Mouse (Mus musculus) yolk sac, embryonic 10.5 days (tissue): ENCODE results near the gene Aknad1.

ENCODE experiments used
- DNase-seq: peaks from one replicate; pipeline ENCODE4 v3.0.0-alpha.2; 2017; ENCODE audit warnings: low spot score

Aknad1 gene

DNA sequence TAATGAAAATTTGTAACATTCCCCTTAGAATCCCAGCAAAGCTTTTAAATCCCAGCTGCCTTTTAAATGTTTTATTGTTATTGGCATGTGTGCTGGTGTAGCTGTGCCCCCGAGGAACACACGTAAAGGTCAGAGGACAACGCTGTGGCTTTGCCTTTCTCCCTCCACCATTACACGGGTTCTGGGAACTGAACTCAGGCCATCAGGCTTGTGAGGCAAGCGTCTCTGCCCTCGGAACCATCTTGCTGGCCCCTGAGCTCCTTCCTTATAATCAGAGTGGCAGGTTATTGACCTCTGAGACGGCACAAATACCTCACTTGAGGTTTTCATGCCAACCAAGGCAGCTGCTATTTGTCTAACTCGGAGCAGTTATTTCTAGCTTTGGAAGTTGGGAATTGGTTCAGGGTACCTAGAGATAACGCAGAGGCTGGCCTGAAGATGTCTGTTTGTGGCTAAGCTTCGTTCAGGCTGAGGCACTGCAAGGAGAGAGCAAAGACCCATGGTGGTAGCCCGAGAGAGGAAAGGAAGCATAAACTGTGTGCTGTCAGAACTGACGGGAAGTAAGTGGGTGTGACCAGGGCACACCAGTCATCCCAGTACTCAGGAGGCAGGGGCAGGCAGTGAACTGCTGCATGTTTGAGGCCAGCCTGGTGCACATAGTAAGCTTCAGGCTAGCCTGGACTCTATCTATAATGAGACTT is 48.4 kb downstream of the Aknad1 start:
- no peak for DNase-seq

DNA sequence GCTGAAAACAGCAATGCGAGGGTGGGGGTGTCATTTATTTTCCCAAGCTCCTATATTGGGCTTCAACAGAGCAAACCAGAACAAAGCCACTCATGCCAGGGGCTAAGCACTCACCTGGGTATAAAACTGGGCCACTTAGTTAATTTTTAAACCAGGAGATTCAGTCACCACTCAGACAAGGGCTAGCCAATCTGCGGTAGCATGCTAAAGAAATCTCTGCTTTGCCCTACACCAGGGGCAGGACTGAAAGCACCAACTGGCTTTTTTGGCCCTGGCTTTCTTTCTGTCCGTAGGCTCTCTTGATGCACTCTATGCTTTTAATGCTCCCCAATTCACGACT is 49.0 kb downstream of the Aknad1 start:
- no peak for DNase-seq

DNA sequence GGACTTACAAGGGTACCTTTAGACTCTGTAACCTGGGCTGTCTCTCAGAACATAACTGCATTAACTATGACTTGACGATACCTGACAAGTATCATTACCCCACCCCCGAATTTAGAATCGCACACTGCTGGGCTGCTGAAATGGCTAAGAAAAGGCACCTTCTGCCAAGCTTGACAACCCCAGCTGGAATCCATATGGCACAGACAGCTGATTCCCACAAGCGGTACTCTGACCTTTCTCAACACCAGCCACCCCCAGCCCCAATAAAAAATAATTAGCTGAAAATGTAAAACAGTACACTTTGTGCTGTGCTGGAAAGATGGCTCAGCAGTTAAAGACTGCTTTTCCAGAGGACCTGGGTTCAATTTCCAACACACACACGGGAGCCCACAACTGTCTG is 49.8 kb downstream of the Aknad1 start:
- no peak for DNase-seq

DNA sequence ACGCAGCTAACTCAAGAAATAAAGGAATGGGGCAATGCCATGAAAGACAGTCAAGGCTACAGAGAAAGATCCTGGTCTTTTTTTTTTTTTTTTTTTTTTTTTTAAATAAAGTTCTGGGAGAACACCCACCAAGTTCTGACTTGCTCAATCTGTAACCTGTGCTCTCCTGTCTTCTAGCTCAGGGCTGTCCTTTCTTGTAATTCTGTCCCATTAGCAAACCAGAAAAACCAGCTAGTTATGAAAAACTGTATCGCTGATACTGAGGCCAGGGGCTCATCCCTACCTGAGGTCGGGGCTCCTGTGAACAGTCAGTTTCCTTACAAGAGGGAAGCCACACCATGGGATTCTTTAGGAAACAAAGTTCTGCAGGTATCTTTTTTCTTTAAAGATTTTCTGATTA is 51.0 kb downstream of the Aknad1 start:
- no peak for DNase-seq

DNA sequence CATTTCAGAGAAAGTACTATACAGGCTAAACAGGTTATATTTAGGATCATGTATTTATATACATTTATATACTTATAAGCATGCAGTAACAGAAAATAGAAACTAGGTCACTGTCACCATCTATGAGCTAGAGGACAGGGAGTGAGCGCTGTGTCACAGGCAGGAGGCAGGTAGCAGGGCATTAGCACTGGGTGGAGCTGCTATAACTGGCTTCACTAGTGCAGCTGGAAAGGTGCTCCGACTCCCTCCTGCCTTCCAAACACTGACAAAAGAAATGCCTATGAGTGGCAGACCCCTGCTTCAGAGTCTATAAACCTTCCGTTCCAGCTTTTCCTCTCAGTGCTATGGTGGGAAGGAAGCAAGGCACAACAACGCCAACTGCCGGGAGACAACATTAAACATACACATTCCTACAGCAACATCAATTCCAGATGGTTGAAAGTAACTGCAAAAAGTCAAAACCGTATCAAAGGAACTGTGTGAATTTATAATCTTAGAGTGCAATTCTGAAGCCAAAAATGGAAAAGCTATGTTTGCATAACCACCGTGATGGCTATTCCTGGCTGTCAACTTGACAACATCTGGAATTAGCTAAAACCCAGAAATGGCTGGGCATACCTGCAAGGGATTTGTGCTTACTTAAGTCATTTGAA is 51.7 kb downstream of the Aknad1 start:
- no peak for DNase-seq

DNA sequence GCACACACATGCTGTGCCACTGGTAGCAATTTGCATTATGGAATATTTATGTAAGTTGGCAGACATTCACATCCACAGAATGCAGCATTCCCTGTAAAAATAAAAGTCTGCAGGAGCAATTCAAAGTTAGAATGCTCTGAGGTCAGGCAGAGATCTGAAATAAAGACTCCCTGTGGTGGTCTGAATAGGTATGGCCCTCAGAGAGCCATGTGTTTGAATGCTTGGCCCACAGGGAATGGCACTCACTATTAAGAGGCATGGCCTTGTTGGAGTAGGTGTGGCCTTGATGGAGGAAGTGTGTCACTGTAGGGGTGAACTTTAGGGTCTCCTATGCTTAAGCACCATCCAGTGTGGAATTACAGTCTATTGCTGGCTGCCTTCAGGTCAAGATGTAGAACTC is 53.0 kb downstream of the Aknad1 start:
- DNase-seq: no peak

DNA sequence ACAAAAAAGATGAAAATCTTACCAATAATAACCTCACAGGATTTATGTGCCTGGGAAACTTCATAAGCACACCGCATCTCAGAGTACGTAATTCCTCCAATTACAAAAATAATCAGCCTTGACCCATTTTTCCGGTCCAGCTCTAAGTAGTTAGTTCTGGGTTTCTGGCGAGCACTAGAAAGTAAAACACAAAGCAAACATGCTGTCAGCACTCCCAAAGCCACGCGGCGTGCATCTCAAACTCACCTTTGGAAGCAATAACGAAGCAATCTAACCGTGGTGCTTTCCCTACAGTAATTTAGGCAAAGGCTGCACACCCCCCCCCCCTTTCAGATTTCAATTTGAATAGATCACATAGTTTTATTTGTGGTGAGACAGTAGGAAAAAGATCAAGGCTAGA is 55.3 kb downstream of the Aknad1 start:
- DNase-seq: no peak

DNA sequence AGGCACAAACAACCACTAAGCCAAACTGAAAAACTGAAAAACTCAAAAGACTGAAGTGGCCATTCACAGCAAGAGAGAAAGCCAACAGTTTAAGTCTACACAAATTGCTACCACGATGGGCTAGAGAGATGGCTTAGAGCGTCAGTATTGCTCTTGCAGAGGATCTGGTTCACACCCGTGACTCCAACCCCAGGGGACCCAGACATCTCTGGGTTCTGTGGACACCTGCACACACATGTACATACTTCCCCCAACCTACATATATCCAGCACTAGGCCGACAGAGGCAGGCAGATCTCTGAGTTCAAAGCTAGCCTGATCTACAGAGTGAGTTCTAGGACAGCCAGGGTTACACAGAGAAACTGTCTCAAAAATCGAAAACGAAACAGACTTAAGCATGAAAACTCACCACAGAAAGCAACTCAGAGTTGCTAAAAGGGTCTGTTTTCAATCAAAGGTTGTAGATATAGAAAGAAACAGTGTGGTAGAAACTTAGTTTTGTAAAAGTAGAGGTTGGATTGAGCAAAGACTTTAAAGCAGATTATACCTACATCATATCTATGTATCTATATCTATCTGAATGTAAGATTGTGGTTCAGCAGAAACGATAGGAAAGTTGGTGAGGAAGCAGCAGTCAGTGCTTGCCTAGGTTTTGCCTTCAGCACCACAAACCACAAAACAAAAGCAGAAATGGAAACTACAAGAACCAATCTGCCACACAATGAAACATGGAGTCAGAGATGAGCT is 56.3 kb downstream of the Aknad1 start:
- DNase-seq: no peak

DNA sequence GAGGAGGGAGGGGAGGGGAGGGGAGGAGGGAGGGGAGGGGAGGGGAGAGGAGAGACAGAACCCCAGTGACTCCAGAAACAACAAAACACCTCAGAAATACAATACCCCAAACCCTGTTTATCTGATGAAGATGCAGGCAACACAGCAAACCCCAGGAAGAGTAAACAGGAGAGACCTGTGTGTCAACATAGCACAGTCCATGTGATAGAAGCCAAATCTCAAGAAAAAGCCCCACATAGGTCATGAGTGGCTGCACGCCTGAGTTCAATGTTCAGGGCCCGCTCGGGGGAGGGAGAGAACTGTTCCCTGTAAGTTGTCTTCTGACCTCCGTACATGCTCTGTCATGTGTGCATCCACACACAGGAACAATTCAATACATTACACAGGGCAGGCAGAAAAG is 56.9 kb downstream of the Aknad1 start:
- no peak for DNase-seq

DNA sequence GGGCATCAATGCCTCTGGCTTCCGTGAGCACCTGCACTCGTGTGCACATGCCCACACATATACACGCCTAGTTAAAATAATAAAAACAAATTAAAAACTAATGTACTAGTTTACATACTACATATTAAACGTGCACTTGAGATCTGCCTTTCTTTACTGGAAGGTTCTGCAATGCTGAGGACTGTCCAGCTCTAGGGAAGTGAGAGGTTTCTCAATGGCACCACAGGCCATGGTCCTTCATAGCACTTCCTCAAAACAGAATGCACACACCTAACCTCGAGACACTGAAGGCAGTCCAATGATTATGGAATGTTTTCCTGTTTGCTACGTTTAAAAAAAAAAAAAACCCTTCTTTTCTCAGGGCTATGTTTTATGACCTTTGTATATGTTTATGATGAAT is 58.3 kb downstream of the Aknad1 start:
- DNase-seq: no peak

DNA sequence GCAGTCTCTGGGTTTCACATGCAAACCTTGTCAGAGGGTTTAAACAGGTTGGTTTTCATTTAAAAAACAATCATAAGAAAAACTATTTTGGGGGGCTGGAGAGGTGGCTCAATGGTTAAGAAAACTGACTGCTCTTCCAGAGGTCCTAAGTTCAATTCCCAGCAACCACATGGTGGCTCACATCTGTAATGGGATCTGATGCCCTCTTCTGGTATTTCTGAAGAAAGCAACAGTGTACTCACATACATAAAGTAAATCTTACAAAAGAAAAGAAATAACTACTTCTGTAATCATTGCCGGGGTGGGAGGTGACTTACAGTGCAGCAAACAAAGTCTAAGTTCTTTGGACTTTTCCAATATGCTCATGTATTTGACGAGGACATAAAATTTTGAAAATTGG is 58.9 kb downstream of the Aknad1 start:
- DNase-seq: no peak

DNA sequence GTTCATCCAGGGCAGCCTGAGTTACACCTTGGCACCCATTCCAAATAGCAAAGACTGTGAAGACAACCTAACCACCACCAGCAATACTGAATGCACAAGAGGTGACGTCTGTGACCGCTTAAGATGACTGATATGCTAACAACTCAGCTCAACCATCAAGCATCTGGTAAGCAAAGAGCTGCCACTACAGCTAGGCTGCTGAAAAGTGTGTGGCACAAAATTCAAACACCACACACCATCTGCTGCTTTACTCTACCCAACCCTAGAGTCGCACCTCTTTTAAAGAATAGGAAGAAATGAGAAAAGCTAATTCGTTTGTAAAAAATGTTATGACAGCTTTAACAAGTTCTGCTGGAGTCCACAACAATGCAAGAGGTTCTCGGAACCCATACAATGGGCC is 66.2 kb downstream of the Aknad1 start:
- DNase-seq: no peak

DNA sequence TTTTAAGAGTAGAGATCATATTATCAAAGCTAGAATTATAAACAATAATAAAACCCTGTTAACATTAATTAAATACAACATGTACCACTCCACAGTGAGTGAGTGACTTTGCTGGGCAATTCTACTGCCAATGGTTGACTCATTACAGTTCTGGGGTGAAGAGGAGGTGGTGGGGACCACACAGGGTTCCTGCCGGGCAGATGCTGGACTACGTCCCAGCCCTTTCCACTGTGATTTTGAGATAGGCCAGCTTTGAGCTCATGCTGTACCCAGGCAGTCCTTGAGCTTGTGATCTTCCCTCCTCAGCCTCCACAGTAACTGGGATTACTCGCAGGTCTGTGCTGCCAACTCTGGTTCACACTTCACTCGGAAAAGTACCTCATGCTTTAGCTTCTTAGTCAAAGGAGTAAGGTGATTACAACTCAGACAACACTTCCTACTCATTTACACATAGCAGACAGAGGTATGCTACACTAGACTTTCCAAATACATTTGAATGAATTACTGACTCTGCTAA is 71.3 kb downstream of the Aknad1 start:
- no peak for DNase-seq

DNA sequence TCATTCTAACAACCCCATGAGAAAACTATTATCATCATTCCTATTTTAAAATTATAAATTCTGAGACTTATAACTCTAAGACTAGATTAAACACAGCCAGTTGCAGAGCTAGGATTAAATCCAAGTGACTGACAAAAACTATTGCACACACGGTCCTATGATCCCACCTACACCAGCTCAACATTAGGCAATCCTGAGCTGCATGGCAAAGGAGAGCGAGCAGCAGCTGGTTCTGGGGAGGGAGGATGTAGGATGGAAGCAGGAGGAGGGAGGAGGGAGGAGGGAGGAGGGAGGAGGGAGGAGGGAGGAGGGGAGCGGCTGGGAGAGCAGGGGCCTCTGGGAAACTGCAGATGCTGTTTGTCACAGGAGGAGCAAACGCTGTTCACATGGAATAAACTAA is 76.2 kb downstream of the Aknad1 start:
- no peak for DNase-seq

DNA sequence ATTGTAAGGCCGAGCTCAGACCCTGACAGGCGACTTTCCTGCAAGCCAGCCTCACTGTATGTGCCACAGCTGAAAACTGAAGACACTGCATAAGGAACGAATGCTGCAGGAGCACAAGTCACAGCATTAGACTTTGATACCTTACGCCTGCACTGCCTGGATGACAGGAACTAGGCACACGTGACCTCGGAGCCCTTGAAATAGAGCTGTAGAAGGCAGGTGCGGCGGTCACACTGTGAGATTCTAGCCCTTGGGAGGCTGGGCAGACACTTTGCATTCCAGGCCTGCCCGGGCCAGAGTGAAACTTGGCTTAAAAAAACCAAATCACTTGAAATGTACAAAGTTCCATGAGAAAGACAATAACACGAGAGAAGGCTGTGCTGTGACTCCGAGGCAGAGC is 91.0 kb downstream of the Aknad1 start:
- DNase-seq: peak; percentile 81

DNA sequence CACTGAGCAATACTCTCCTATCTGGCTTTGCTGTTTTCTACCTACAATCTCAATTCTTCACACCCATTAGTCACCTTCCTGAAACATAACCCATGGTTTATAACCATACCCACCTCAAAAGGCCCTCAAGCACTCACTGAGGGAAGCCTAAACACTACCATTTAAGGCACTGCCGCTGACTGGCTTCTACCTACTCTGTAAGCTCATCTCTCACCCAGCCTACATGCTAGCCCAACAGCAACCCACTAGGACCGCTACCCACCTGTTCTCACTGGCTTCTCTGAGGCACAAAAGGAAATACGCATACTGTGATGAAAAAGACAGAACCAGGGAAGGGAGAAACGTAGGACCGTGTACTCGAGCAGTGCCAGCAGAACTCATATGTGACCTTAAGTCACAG is 92.3 kb downstream of the Aknad1 start:
- no peak for DNase-seq
